Mouse (Mus musculus): ENCODE results near the gene Nf2. TPM values are rescaled to one million over a fixed set of nuclear protein-coding genes. Genes with fewer than 3 reads are reported as not detected.
"Not testable (repeated sequence)": the region's sequence is repeated elsewhere in the genome, so short reads cannot be mapped to it uniquely, and the experiment has no call there.

Nf2 gene
- polyA plus RNA-seq, 1 experiment from 2014 or later, result 70.9 TPM

DNA sequence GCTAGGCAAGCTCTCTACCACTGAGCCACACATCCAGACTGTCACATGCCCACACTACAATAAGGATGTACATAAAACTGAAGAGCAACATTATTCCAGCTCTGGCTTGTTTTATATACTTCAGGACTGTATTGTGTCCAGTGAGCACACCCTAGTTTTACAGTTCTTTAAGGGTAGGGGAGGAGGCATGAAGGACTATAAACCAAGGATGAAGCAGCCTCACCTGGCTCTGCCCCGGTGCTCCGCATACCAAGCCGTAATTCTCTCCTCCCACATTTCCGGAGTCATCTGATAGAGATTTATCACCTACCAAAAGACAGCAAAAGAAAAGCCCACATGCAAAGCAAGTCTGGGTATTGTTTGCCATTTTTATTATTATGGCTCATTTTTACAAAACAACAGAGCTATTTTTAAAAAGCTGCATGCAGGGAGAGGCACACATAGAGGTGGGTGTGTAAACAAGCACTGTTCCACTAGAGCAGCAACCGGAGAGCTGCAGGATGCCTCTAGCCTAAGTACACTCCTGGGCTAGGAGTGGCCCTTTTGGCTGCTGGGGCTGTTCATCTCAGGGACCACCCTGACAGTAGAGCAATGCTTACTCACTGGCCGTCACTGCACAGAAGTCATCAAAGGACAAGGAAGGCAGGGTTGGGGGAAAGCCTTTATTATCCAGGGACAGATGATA, 43.2 kb downstream of the Nf2 start:
- H3K36me3 ChIP-seq, result peaks cover 26% of the 10 kb centered on the region

DNA sequence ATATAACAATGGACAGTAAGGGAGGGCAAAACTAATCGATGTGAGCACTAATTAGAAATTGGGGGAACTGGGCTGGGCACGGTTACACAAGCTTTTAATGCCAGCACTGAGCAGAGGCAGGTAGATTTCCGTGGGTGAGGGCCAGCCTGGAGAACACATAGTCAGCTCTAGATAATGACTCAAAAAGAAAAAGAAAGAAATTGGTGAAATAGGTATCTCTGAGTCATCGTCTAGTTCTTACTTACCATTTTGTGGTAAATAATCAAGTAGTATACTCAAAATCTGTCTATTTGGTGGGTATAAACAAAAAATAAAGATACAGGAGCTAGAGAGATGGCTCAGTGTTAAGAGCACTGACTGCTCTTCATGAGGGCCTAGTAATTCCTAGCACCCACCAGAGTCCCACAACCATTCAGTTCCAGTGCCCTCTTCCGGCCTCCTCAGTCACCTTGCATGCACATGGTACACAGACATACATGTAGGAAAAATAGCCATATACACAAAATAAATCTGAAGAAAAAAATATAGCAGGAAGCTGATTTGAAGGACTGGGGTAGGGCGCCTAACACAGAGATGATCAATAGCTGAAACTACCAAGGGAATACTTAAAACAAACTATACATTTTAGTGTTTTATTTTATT, 44.3 kb downstream of the Nf2 start:
- 92% methylated on average over 6 of the region's 6 CpGs for WGBS

More for the DNA sequence above, 43.2 kb downstream of the Nf2 start:
- Histone ChIP-seq H3K4me2 (replicated peaks) (no peak overlapping the region), H3K27me3 (no peaks in the 10 kb centered on the region), H3K9ac (replicated peaks) (no peak overlapping the region), H3K9me3 (no peaks in the 10 kb centered on the region), H3K4me3 (no peak overlapping the region), H3K27ac (replicated peaks) (no peak overlapping the region), H3K4me1 (peaks cover 11% of the 10 kb centered on the region)
- no peak for ATAC-seq (ENCODE audit: low FRiP score, low read depth)
- 87% methylated on average over 6 of the region's 6 CpGs for WGBS

DNA sequence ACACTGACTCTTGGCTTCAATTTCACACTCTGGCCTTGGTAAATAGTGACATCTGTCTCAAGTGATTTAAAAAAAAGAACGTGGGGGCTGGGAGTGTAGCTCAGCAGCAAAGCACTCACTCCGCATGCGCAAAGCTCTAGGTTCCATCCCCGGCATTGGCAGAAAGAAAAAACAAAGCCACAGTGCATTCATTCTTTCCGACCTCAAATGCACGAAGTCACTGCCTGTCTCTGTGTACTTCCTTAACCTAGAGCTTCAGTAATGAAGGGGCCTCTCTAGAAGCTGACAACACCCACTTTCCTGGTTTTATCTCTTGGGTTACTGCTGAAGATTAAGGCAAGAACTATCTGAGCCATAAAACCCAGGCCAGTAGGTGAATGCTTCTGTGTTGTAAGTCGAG, 45.4 kb downstream of the Nf2 start:
- H3K9me3 ChIP-seq, result no peaks in the 10 kb centered on the region
- no peak overlapping the region for H3K4me3 ChIP-seq
- no peak overlapping the region for H3K4me2 ChIP-seq (replicated peaks)
- H3K27ac ChIP-seq (replicated peaks), result no peak overlapping the region
- H3K9ac ChIP-seq (replicated peaks), result no peak overlapping the region
- WGBS, result 63% methylated on average over 7 of the region's 7 CpGs
- no peaks in the 10 kb centered on the region for H3K27me3 ChIP-seq
- peaks cover 11% of the 10 kb centered on the region for H3K4me1 ChIP-seq
- ATAC-seq (ENCODE audit: low FRiP score, low read depth), result no peak
- H3K36me3 ChIP-seq, result peaks cover 31% of the 10 kb centered on the region

More for the DNA sequence above, 44.3 kb downstream of the Nf2 start:
- ATAC-seq (ENCODE audit: low FRiP score, low read depth), result no peak
- Histone ChIP-seq H3K4me1 (peaks cover 11% of the 10 kb centered on the region), H3K4me3 (no peak overlapping the region), H3K4me2 (replicated peaks) (no peak overlapping the region), H3K9me3 (no peaks in the 10 kb centered on the region), H3K27me3 (no peaks in the 10 kb centered on the region), H3K36me3 (peaks cover 29% of the 10 kb centered on the region), H3K9ac (replicated peaks) (no peak overlapping the region), H3K27ac (replicated peaks) (no peak overlapping the region)

DNA sequence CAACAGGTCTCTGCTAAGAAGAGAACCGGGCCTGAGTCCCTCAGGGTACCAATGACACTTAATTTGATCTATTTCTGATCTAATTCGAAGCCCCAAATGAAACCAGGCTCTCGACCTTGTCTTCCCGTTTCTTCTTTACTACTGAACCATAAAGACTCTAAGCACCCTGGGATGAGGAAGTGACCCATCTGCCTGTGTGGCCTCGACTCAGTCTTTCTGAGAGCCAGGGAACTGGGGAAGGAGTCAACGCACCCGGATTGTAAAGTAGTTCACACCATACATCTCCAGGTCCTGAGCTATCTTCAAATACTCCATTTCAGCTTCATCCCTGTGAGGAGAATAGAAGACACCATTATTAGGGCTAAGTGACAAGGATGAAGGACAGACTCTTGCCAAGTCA, 45.9 kb downstream of the Nf2 start:
- no peak for ATAC-seq (ENCODE audit: low FRiP score, low read depth)
- no peak overlapping the region for H3K27ac ChIP-seq (replicated peaks)
- no peaks in the 10 kb centered on the region for H3K9me3 ChIP-seq
- no peaks in the 10 kb centered on the region for H3K27me3 ChIP-seq
- H3K9ac ChIP-seq (replicated peaks), result no peak overlapping the region
- H3K4me2 ChIP-seq (replicated peaks), result no peak overlapping the region
- WGBS, result 67% methylated on average over 7 of the region's 7 CpGs
- peaks cover 35% of the 10 kb centered on the region for H3K36me3 ChIP-seq
- no peak overlapping the region for H3K4me3 ChIP-seq
- H3K4me1 ChIP-seq, result peaks cover 11% of the 10 kb centered on the region

DNA sequence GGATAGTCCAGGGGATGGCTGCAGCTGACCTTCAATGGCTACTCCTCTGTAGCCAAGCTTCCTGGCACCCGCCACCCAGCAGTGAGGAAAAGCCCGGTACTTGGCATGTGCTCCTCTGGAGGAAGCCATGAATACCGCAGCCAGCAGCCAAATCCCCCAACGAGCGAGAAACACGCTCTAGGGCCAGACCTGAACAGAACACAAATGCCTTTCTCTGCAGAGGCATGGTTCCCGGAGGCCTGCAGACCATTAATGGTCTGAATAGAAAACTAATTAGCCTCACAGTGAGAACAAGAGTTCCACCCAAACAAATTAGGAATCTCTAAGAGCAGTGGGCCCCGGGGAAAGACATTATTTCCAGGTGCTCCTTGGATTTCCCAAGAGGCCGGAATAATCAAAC, 46.3 kb downstream of the Nf2 start:
- no peak overlapping the region for H3K9ac ChIP-seq (replicated peaks)
- H3K27ac ChIP-seq (replicated peaks), result no peak overlapping the region; the same call in 1 of the 2 replicates
- no peaks in the 10 kb centered on the region for H3K27me3 ChIP-seq
- H3K4me1 ChIP-seq, result peaks cover 11% of the 10 kb centered on the region
- H3K36me3 ChIP-seq, result peaks cover 35% of the 10 kb centered on the region
- H3K9me3 ChIP-seq, result no peaks in the 10 kb centered on the region
- 64% methylated on average over 9 of the region's 9 CpGs for WGBS
- H3K4me3 ChIP-seq, result no peak overlapping the region
- ATAC-seq (ENCODE audit: low FRiP score, low read depth), result no peak
- H3K4me2 ChIP-seq (replicated peaks), result no peak overlapping the region

DNA sequence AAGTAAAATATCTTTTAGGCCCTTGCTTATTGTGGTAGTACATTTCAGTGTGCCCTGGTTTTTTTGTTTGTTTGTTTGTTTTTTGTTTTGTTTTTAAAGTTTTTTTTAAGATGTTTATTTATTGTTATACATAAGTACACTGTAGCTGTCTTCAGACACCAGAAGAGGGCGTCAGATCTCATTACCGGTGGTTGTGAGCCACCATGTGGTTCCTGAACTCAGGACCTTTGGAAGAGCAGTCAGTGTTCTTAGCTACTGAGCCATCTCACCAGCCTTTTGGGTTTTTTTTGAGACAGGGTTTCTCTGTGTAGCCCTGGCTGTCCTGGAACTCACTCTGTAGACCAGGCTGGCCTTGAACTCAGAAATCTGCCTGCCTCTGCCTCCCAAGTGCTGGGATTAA, 46.9 kb downstream of the Nf2 start:
- ATAC-seq (ENCODE audit: low FRiP score, low read depth); H3K4me2 ChIP-seq (replicated peaks); H3K9me3 ChIP-seq; H3K27ac ChIP-seq (replicated peaks); H3K4me3 ChIP-seq; H3K27me3 ChIP-seq; H3K9ac ChIP-seq (replicated peaks): not testable (repeated sequence)
- 97% methylated on average over 2 of the region's 2 CpGs for WGBS
- peaks cover 35% of the 10 kb centered on the region for H3K36me3 ChIP-seq
- H3K4me1 ChIP-seq, result peaks cover 11% of the 10 kb centered on the region

DNA sequence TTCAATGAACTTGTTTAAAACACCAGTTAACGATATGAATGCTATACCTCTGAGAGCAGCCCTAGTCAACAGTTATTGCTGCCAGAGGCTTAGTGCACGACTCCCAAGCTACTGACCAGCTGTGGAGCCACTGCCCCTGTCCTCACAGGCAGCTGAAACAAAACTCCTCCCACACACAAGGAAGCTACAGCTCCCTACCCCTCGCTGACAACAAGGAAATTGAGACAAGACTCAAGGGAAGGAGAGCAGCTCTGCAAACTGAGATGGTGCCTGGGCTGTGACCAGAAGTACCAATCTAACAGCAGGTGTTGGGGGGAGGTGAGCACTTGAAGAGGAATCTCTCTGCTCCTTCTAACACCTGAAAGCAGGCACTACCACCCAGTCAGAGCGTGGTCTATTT, 48.7 kb downstream of the Nf2 start:
- no peak overlapping the region for H3K27ac ChIP-seq (replicated peaks)
- H3K9ac ChIP-seq (replicated peaks), result no peak overlapping the region
- no peak overlapping the region for H3K4me3 ChIP-seq
- no peaks in the 10 kb centered on the region for H3K9me3 ChIP-seq
- WGBS, result 65% methylated on average over 4 of the region's 4 CpGs
- H3K36me3 ChIP-seq, result peaks cover 32% of the 10 kb centered on the region
- no peak overlapping the region for H3K4me2 ChIP-seq (replicated peaks)
- no peak for ATAC-seq (ENCODE audit: low FRiP score, low read depth)
- H3K27me3 ChIP-seq, result no peaks in the 10 kb centered on the region
- H3K4me1 ChIP-seq, result peaks cover 11% of the 10 kb centered on the region

DNA sequence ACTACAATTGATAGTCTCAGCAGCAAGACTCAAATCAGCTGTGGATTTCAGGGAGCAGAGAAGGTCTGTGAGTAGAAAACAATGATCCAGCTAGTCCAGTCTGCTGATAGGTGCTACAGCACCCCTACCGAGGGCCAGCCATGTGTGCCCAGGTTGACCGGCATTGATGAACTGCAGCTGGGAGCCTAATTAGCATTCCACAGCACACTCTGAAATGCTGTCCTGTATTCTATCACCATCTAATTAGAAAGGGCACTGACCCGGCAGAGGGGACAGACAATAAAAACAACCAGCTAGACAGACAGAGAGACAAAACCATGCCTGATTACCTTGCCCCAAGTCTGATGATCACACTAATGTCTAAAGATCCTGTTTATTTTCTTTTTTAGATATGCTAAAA, 56.3 kb downstream of the Nf2 start:
- WGBS, result 44% methylated on average over 3 of the region's 3 CpGs
- H3K9me3 ChIP-seq, result no peaks in the 10 kb centered on the region
- H3K4me3 ChIP-seq, result no peak overlapping the region
- H3K27me3 ChIP-seq, result no peaks in the 10 kb centered on the region
- H3K27ac ChIP-seq (replicated peaks), result no peak overlapping the region
- no peak for ATAC-seq (ENCODE audit: low FRiP score, low read depth)
- H3K9ac ChIP-seq (replicated peaks), result no peak overlapping the region; the same call in 1 of the 2 replicates
- H3K4me2 ChIP-seq (replicated peaks), result no peak overlapping the region
- peaks cover 17% of the 10 kb centered on the region for H3K4me1 ChIP-seq
- peaks cover 44% of the 10 kb centered on the region for H3K36me3 ChIP-seq

DNA sequence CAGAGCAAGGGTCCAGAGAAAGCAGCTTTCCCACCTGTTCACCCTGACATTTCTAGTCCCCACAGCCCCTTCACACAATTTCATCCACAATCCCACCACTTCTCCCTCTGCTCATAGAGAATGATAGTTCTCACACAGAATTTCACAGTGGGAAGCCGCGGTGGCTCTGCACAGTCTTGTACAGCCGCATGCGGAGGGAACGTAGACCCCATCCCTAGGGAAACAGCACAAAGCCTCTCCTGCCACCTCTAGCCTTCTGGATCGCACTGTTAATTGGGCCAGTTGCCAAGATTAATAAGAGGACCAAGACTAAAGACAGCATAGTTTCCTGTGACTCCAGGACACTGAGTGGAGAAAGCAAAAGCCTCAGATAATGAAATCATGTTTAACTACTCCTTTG, 57.8 kb downstream of the Nf2 start:
- H3K27me3 ChIP-seq, result no peaks in the 10 kb centered on the region
- H3K27ac ChIP-seq (replicated peaks), result no peak overlapping the region
- no peak for ATAC-seq (ENCODE audit: low FRiP score, low read depth)
- no peaks in the 10 kb centered on the region for H3K9me3 ChIP-seq
- no peak overlapping the region for H3K4me3 ChIP-seq
- H3K4me1 ChIP-seq, result peaks cover 17% of the 10 kb centered on the region
- H3K36me3 ChIP-seq, result peaks cover 54% of the 10 kb centered on the region
- H3K4me2 ChIP-seq (replicated peaks), result no peak overlapping the region
- 0 out of 2 replicates have a peak overlapping the region, but pooled peaks have one; percentile 2 for H3K9ac ChIP-seq (replicated peaks)
- WGBS, result 53% methylated on average over 6 of the region's 6 CpGs

DNA sequence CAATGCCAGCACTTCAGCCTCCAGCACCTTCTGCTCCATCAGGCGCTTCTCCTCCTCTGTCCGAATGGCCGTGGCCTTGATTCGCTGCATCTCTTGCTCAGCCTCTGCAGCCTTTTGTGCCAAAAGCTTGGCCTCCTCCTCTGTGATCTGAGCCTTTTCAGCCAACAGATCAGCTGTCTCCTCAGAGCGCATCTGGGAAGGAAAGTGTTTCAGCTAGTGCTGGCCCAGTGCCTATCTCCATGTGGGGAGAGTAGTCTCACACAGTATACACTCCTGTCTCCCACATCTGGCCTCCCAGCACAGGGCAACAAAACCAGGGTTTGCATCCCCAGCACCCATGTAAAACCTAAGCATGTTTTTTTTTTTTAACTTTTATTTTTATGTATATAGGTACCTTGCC, 59.6 kb downstream of the Nf2 start:
- Histone ChIP-seq H3K4me3 (no peak overlapping the region), H3K9me3 (no peaks in the 10 kb centered on the region), H3K4me2 (replicated peaks) (no peak overlapping the region), H3K4me1 (peaks cover 17% of the 10 kb centered on the region), H3K27me3 (no peaks in the 10 kb centered on the region), H3K27ac (replicated peaks) (no peak overlapping the region), H3K9ac (replicated peaks) (no peak overlapping the region), H3K36me3 (peaks cover 69% of the 10 kb centered on the region)
- 93% methylated on average over 5 of the region's 5 CpGs for WGBS
- no peak for ATAC-seq (ENCODE audit: low FRiP score, low read depth)

DNA sequence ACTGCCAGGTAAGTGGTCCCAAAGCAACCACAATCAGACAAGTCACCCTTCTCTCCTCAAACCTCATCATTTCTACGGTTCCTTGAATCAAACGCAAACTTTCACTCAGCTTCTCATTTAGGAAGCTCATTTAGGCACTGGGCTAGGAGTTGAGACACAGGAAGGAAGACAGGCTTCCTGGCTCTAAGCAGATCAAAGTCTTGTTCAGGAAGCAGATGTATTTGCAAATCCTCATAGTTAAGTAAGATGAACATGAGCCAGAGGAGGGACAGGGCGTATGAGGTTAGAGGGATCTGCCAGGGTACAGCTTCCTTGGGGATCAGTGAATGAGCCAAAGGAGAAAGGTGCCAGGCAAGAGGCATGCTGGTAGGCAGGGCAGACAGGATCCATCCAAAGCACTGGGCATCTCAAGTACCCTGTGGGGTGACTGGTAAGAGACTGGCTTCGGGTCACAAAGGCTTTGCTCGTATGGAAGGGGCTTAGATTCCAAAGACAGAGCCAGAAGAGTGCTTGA, 64.7 kb downstream of the Nf2 start:
- H3K27me3 ChIP-seq, result no peaks in the 10 kb centered on the region
- no peak overlapping the region for H3K9ac ChIP-seq (replicated peaks)
- H3K9me3 ChIP-seq, result no peaks in the 10 kb centered on the region
- no peaks in the 10 kb centered on the region for H3K4me1 ChIP-seq
- H3K4me3 ChIP-seq, result no peak overlapping the region
- peaks cover 80% of the 10 kb centered on the region for H3K36me3 ChIP-seq
- H3K4me2 ChIP-seq (replicated peaks), result no peak overlapping the region
- H3K27ac ChIP-seq (replicated peaks), result no peak overlapping the region
- WGBS, result 82% methylated on average over 5 of the region's 5 CpGs
- no peak for ATAC-seq (ENCODE audit: low FRiP score, low read depth)

DNA sequence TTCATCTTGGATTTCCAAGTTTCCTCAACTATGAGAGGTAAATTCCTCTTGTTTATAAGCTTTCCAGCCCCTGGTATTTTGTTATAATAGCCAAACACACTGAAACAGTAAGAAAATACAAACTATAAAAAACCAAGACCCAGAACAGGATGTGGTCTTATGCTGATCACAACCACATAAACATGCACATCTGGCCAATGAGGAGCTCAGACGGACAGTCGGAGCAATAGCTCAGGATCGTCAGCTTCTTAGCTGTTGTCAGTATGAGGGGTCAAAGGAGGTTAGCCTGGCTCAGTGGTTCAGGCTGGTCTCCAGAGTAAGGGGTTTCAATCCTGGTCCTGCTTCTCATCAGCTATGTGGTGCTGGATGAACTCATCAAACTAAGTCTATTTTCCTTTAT, 66.2 kb downstream of the Nf2 start:
- Histone ChIP-seq H3K4me1 (no peaks in the 10 kb centered on the region), H3K4me2 (replicated peaks) (no peak overlapping the region), H3K27me3 (no peaks in the 10 kb centered on the region), H3K9ac (replicated peaks) (no peak overlapping the region), H3K27ac (replicated peaks) (no peak overlapping the region), H3K9me3 (no peaks in the 10 kb centered on the region), H3K36me3 (peaks cover 82% of the 10 kb centered on the region), H3K4me3 (no peak overlapping the region)
- 94% methylated on average over 3 of the region's 3 CpGs for WGBS
- ATAC-seq (ENCODE audit: low FRiP score, low read depth), result no peak

Measured in midbrain, embryonic 12.5 days (tissue).